Mouse (Mus musculus): ENCODE results near the gene Gucy2c. TPM values are rescaled to one million over a fixed set of nuclear protein-coding genes. Genes with fewer than 3 reads are reported as not detected.

Gene Gucy2c
- polyA plus RNA-seq (2015; fragmentation: Nextera tagmentation; extraction: Ambion mirVana) = 0.04 TPM in 1 of 2 replicates, not detected in the other

DNA sequence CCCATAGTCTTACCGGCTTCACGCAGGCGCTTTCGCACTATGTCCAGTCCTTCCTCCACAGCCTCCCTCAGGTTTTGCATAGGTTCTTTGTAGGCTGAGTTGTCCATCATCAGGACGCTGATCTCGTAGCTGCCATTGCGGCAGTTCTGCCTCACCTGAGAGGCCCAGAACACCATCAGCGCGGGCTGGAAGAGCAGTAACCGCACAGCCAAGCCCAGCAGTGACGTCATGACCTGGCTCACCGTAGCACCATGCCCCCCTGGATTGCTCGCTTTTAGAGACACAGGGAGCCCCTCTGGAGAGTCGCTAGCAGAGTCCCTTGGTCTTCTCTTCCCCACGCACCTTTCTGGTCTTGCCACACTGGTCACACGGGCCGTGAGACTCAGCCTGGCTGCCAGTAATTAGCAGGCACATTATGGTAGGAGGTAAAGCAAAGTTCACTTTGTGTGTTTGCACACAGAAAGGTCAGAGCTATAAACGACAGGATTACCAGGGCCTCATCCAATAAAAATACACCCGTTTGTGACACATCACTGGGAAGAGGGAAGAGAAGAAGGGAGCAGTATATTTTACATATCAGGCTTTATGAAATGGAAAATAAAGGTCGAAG, at the start of gene Gucy2c:
TSS of gene Gucy2c (minus strand) at position 389 of the 610 bp plus-strand sequence.
- no peak within 1 kb of the TSS for H3K4me2 ChIP-seq
- H3K4me1 ChIP-seq (replicated peaks) = no peaks in the 10 kb centered on the region
- H3K27me3 ChIP-seq = no peaks in the 10 kb centered on the region
- no peak within 1 kb of the TSS for H3K4me3 ChIP-seq
- H3K9me3 ChIP-seq (replicated peaks) = no peaks in the 10 kb centered on the region
- WGBS = 76% methylated on average over 20 of the region's 20 CpGs
- no peak within 1 kb of the TSS for H3K9ac ChIP-seq
- H3K36me3 ChIP-seq = no peaks in the 10 kb centered on the region
- ATAC-seq (replicated peaks; ENCODE audit: insufficient number of reproducible peaks, insufficient read depth, low FRiP score, low read depth) = no peak
- H3K27ac ChIP-seq = no peak within 1 kb of the TSS

DNA sequence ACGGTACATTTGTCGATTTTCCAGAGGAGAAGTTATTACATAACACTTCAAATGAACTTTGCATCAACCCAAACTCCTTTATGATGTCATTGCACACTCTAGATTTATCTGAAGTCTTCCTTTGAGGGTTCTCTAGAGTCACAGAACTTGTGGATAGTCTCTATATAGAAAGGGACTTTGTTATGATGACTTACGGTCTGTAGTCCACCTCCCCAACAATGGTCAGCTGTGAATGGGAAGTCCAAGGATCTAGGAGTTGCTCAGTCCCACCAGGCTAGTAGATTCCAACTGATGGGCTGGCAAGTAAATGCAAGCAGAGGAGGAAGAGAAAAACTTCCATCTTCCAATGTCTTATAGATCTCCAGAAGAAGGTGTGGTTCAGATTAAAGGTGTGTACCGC, 47.1 kb upstream of the Gucy2c start:
- no peak for ATAC-seq (replicated peaks; ENCODE audit: insufficient number of reproducible peaks, insufficient read depth, low FRiP score, low read depth)

DNA sequence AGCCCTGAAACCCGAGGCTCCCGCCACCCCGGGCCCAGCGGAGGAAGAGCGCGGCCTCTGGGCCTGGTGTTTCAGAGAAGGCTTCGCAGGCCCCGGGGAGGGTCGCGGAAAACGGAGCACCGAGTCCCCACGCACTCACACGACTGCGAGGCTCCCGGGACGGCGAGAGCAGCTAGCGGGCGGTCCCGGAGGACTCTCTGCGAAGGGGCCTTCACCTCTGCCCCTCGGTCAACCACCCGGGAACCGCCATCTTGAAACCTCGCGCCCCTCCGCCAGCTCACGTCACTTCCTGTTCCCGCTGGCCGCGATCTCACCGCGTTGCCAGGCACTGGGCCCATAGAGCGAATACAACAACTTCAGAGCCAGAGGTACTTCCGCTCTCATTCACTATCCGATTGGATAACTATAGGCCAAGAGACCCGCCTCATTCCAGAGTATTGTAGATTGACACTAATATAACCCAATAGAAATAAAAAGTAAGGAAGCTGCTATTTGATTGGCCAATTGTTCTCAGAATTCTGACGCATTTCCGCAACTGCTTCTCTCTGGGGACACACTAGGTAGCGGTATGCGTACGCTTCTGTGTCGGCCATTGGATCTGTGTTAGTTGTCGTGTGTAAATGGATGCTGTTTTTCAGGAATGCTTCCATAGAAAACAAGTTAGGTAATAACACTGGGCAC, 46.5 kb upstream of the Gucy2c start, which contains the start of gene Wbp11:
TSS of gene Wbp11 (minus strand) at position 353 of the 681 bp plus-strand sequence.
- peaks cover 22% of the 10 kb centered on the region for H3K36me3 ChIP-seq
- H3K4me2 ChIP-seq = peak within 1 kb of the TSS; percentile 72
- no peaks in the 10 kb centered on the region for H3K9me3 ChIP-seq (replicated peaks)
- whole genome bisulfite sequencing = under 1% methylated on average over 45 of the region's 45 CpGs
- H3K9ac ChIP-seq = peak within 1 kb of the TSS; percentile 97
- H3K4me3 ChIP-seq = peak within 1 kb of the TSS; percentile 73
- peaks cover 6% of the 10 kb centered on the region for H3K4me1 ChIP-seq (replicated peaks)
- no peaks in the 10 kb centered on the region for H3K27me3 ChIP-seq
- peak; percentile 100 for ATAC-seq (replicated peaks; ENCODE audit: insufficient number of reproducible peaks, insufficient read depth, low FRiP score, low read depth)
- H3K27ac ChIP-seq = peak within 1 kb of the TSS; percentile 84

More for the DNA sequence above, 47.1 kb upstream of the Gucy2c start:
- Histone ChIP-seq H3K27me3 (no peaks in the 10 kb centered on the region), H3K4me3 (peak overlapping the region; percentile 73), H3K36me3 (peaks cover 20% of the 10 kb centered on the region), H3K27ac (peak overlapping the region; percentile 84), H3K4me1 (replicated peaks) (peaks cover 6% of the 10 kb centered on the region), H3K9ac (peak overlapping the region; percentile 52; the same call in 1 of the 2 replicates), H3K4me2 (peak overlapping the region; percentile 72), H3K9me3 (replicated peaks) (no peaks in the 10 kb centered on the region)
- WGBS = 35% methylated on average over 4 of the region's 4 CpGs

DNA sequence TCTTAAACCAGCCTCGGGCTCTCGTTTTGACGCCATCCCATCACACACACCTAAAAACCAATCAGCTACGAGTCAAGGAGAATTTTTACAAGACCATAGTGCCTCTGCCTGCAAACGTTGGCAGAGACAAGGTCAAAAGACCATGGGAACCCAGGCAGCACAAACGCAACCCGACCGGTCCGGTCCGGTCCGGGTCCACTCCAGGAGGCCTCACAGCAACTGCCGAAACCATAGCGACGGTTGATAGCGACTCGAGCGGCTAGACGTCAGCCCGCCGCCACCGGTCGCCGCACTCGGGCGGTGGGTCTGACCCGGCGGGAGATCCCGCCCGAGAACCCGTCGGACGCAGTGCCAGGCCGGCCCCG, 45.9 kb upstream of the Gucy2c start, which contains the start of gene BC049715:
TSS of gene BC049715 (plus strand) at position 111 of the 365 bp plus-strand sequence.
- Histone ChIP-seq H3K9ac (peak within 1 kb of the TSS; percentile 97), H3K4me3 (peak within 1 kb of the TSS; percentile 73), H3K27me3 (no peaks in the 10 kb centered on the region), H3K4me2 (peak within 1 kb of the TSS; percentile 72), H3K4me1 (replicated peaks) (peaks cover 6% of the 10 kb centered on the region), H3K36me3 (peaks cover 27% of the 10 kb centered on the region), H3K27ac (peak within 1 kb of the TSS; percentile 84), H3K9me3 (replicated peaks) (no peaks in the 10 kb centered on the region)
- WGBS = under 1% methylated on average over 34 of the region's 34 CpGs
- ATAC-seq (replicated peaks; ENCODE audit: insufficient number of reproducible peaks, insufficient read depth, low FRiP score, low read depth) = no peak

DNA sequence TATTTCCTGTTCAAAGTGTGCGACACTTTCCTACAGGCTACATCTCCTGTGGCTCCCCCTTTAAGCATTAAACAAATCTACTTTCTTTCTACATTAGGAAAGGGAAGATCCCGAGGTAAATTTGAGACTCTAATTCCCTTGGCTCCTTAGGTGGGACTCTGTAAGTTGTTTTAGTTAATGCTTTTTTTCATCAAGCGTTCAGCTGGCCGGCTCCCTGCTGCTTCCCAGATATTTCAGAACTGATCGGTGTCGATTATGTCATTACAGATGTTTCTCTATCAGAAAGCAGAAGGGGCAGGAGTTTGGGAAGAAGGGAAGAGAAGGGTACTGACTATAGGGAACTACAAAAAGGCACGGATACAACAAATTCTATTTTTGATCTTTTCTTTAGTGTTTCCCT, 45.6 kb upstream of the Gucy2c start:
- H3K27me3 ChIP-seq = no peaks in the 10 kb centered on the region
- no peak overlapping the region; the same call in 1 of the 2 replicates for H3K27ac ChIP-seq
- WGBS = 11% methylated on average over 7 of the region's 7 CpGs
- ATAC-seq (replicated peaks; ENCODE audit: insufficient number of reproducible peaks, insufficient read depth, low FRiP score, low read depth) = no peak
- peaks cover 31% of the 10 kb centered on the region for H3K36me3 ChIP-seq
- peak overlapping the region; percentile 63 for H3K4me2 ChIP-seq
- H3K9ac ChIP-seq = peak overlapping the region; percentile 97
- H3K9me3 ChIP-seq (replicated peaks) = no peaks in the 10 kb centered on the region
- peaks cover 6% of the 10 kb centered on the region for H3K4me1 ChIP-seq (replicated peaks)
- peak overlapping the region; percentile 73 for H3K4me3 ChIP-seq

DNA sequence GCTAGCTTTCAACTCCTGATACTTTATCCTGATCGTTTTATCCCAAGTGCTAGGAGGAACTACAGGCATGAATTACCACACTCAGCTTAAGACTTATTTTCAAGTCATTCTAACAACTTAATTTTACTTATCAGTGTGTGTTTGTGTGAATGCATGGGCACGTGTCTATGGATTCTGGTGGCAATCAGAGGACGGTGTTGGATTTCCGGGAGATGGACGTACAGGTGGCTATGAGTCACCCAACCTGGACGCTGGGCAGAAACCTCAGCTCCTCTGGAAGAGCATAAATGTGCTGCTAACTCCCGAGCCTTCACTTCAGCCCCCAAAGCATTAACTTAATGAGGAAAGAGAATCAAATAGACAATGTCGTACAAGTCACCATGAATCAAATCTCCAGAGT, 43.4 kb upstream of the Gucy2c start:
- no peak overlapping the region for H3K27ac ChIP-seq
- H3K36me3 ChIP-seq = peaks cover 52% of the 10 kb centered on the region
- ATAC-seq (replicated peaks; ENCODE audit: insufficient number of reproducible peaks, insufficient read depth, low FRiP score, low read depth) = no peak
- H3K4me3 ChIP-seq = no peak overlapping the region
- peaks cover 18% of the 10 kb centered on the region for H3K4me1 ChIP-seq (replicated peaks)
- no peaks in the 10 kb centered on the region for H3K27me3 ChIP-seq
- H3K9ac ChIP-seq = no peak overlapping the region
- 89% methylated on average over 8 of the region's 8 CpGs for whole genome bisulfite sequencing
- no peaks in the 10 kb centered on the region for H3K9me3 ChIP-seq (replicated peaks)
- H3K4me2 ChIP-seq = no peak overlapping the region

DNA sequence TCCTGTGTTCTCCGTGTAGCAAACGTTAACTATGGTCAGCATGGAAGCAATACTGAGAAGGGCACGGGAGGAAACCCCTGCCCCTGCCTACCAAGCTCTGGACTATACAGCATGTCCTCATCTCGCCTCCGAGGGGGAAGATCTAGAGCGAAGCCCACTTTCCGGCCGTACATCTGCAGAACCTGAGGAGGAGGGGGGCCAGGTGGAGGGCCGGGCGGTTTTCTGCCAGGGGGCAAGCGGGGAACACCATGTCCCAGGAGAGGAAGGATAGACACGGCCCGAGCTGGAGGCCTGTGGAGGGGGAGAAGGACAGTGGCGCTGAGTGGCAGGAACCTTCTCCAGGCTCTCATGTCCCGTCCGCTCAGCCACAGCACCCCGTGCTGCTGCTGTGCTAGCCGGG, 39.5 kb upstream of the Gucy2c start:
- Histone ChIP-seq H3K36me3 (peaks cover 89% of the 10 kb centered on the region), H3K9ac (no peak overlapping the region), H3K4me2 (no peak overlapping the region), H3K27ac (0 out of 2 replicates have a peak overlapping the region, but pooled peaks have one; percentile 9), H3K4me1 (replicated peaks) (peaks cover 12% of the 10 kb centered on the region; the same call in 1 of the 2 replicates), H3K9me3 (replicated peaks) (no peaks in the 10 kb centered on the region), H3K27me3 (no peaks in the 10 kb centered on the region), H3K4me3 (no peak overlapping the region)
- no peak for ATAC-seq (replicated peaks; ENCODE audit: insufficient number of reproducible peaks, insufficient read depth, low FRiP score, low read depth)
- WGBS = 87% methylated on average over 18 of the region's 18 CpGs

DNA sequence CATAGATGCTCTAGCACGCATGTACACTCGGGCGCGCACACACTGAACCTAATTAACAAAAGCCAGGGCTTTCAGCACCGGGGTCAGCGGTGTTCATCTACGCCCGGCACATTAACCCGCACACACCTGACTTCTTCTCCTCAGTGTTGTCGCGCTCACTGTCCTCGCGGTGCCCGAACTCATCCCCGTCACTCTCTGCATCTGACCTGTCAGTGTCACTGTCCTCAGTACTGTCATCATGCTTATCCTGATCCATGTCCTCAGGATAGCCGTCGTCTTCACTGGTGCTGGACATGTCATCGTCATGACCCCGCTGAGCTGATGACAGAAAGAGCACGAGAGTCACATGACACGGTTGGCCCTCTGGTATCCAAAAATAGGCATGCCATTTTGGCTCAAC, 38.8 kb upstream of the Gucy2c start:
- no peaks in the 10 kb centered on the region for H3K27me3 ChIP-seq
- H3K27ac ChIP-seq = no peak overlapping the region
- H3K36me3 ChIP-seq = peaks cover 92% of the 10 kb centered on the region
- H3K4me1 ChIP-seq (replicated peaks) = peaks cover 12% of the 10 kb centered on the region; the same call in 1 of the 2 replicates
- H3K4me2 ChIP-seq = no peak overlapping the region
- no peak overlapping the region for H3K4me3 ChIP-seq
- H3K9ac ChIP-seq = no peak overlapping the region
- H3K9me3 ChIP-seq (replicated peaks) = no peaks in the 10 kb centered on the region
- 78% methylated on average over 21 of the region's 21 CpGs for WGBS
- no peak for ATAC-seq (replicated peaks; ENCODE audit: insufficient number of reproducible peaks, insufficient read depth, low FRiP score, low read depth)

DNA sequence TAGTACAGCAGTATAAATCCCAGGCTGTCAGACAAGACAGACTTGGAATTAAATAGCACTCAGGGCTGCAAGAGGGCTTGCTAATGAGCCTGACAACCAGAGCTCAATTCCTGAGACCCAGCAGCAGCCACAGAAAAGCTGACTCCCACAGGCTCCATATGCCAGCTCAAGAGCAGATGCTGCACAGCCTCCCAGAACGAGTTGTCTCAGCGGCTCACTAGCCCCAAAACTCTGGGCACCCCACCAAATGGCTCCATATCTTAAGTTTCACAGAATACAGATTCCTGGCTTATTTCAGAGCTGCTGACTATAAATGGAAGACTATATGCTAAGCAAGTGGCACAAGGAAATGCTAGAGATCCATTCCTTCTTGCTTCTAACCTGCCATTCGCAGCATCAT, 36.0 kb upstream of the Gucy2c start:
- 96% methylated on average over 3 of the region's 3 CpGs for WGBS
- H3K27ac ChIP-seq = no peak overlapping the region
- no peak for ATAC-seq (replicated peaks; ENCODE audit: insufficient number of reproducible peaks, insufficient read depth, low FRiP score, low read depth)

DNA sequence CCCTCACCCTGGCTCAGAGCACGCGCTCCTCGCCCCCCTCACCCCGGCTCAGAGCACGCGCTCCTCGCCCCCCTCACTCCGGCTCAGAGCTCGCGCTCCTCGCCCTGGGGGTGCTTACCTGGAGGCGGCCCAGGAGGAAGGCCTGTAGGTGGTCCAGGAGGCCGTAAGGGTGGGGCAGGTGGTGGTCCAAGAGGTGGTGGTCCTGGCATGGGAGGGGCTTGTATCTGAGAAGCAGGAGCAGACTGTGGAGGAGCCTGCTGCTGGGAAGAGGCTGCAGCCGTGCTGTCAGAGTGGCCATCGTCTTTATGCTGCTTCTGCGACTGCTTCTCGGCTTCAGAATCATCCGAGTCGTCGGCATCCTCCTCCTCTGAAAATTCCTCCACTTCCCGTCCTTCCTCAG, 35.3 kb upstream of the Gucy2c start:
- Histone ChIP-seq H3K9ac (no peak overlapping the region), H3K4me3 (no peak overlapping the region), H3K4me2 (no peak overlapping the region), H3K4me1 (replicated peaks) (peaks cover 12% of the 10 kb centered on the region; the same call in 1 of the 2 replicates), H3K9me3 (replicated peaks) (no peaks in the 10 kb centered on the region), H3K27ac (no peak overlapping the region), H3K27me3 (no peaks in the 10 kb centered on the region), H3K36me3 (peaks cover 94% of the 10 kb centered on the region)
- no peak for ATAC-seq (replicated peaks; ENCODE audit: insufficient number of reproducible peaks, insufficient read depth, low FRiP score, low read depth)
- WGBS = 89% methylated on average over 21 of the region's 21 CpGs

More for the DNA sequence above, 36.0 kb upstream of the Gucy2c start:
- Histone ChIP-seq H3K9me3 (replicated peaks) (no peaks in the 10 kb centered on the region), H3K36me3 (peaks cover 95% of the 10 kb centered on the region), H3K27me3 (no peaks in the 10 kb centered on the region), H3K9ac (no peak overlapping the region), H3K4me3 (no peak overlapping the region), H3K4me2 (no peak overlapping the region), H3K4me1 (replicated peaks) (peaks cover 12% of the 10 kb centered on the region; the same call in 1 of the 2 replicates)

DNA sequence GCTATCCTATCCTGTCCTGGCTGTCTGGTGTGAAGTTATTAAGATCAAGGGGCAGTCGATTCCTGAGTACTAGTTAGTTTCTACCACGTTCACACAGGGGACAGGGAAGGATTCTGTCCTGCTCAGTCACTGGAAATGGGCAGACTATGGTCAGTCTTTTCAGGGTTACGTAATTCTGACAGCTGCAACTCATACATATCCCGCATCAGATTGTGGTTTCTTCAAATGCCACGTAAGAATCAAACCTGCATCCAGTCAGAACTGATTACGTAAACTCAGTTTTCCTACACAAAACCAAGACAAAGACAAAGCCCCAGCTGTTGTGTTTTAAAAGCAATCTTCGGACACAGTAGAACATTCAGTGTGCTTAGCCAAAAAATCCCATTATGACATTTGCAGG, 33.8 kb upstream of the Gucy2c start:
- no peaks in the 10 kb centered on the region for H3K27me3 ChIP-seq
- no peak overlapping the region for H3K4me2 ChIP-seq
- peaks cover 79% of the 10 kb centered on the region for H3K36me3 ChIP-seq
- peaks cover 4% of the 10 kb centered on the region; the same call in 1 of the 2 replicates for H3K4me1 ChIP-seq (replicated peaks)
- 96% methylated on average over 7 of the region's 7 CpGs for WGBS
- H3K4me3 ChIP-seq = no peak overlapping the region
- no peak for ATAC-seq (replicated peaks; ENCODE audit: insufficient number of reproducible peaks, insufficient read depth, low FRiP score, low read depth)
- no peak overlapping the region for H3K27ac ChIP-seq
- no peaks in the 10 kb centered on the region for H3K9me3 ChIP-seq (replicated peaks)
- H3K9ac ChIP-seq = no peak overlapping the region

Measured in heart, embryonic 15.5 days (tissue).